Mouse (Mus musculus) heart, postnatal 0 days (tissue): ENCODE measurements around the gene Ppm1l.

ENCODE experiments used
- CTCF ChIP-seq: IDR thresholded peaks from 2 replicates; pipeline ENCODE4 v1.5.1; 2016; ENCODE audit warnings: antibody characterized with exemption, control low read depth, low read depth
- EP300 ChIP-seq: IDR thresholded peaks from 2 replicates; pipeline ENCODE4 v1.6.1; 2016; ENCODE audit warnings: antibody characterized with exemption, low read depth

DNA sequence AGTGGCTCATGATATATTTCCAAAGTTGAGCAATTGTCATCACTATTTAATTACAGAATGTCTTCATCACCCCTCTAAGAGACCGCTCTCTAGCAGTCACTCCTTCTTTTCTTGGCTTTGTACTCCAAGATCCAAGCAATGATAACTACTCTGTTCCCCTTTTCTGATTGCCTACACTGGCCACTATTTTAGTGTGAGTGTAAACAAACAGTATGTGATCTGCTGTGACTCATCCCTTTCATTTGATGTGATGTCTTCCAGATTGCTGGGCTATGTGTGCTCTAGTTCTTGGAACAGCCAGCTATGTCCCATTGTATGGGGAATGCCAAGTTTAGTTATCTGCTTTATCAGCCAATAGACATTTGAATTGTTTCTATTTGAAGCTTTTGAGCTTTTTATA is 210.7 kb downstream of the Ppm1l start:
- TF ChIP-seq CTCF (no peak), EP300 (no peak)
